Mouse (Mus musculus): Measurements from ENCODE around the gene Rtn4rl1.

The Rtn4rl1 gene

GRCm38 (mm10) chr11:75171186-75171865 is 22.3 kb upstream of the Rtn4rl1 start:
- POLR2A ChIA-PET = interaction anchor here (0.6 to 3.1 kb wide), 11 partner anchors 19 to 1773 kb away, joined by 3 to 22 read pairs (median 3); partner anchors contain the start of genes Dph1 (in 1 of the 4), Rtn4rl1 (in 1 of the 4) and Tlcd2 (in 1 of the 4)
- CTCF ChIA-PET = interaction anchor here in 3 of 4 experiments (0.6 to 3.4 kb wide), 9 partner anchors 19 to 341 kb away, joined by 3 to 35 read pairs (median 5); partner anchors contain the start of genes Mnt (in 1 of the 3) and Rtn4rl1 (in 1 of the 3)

DNA sequence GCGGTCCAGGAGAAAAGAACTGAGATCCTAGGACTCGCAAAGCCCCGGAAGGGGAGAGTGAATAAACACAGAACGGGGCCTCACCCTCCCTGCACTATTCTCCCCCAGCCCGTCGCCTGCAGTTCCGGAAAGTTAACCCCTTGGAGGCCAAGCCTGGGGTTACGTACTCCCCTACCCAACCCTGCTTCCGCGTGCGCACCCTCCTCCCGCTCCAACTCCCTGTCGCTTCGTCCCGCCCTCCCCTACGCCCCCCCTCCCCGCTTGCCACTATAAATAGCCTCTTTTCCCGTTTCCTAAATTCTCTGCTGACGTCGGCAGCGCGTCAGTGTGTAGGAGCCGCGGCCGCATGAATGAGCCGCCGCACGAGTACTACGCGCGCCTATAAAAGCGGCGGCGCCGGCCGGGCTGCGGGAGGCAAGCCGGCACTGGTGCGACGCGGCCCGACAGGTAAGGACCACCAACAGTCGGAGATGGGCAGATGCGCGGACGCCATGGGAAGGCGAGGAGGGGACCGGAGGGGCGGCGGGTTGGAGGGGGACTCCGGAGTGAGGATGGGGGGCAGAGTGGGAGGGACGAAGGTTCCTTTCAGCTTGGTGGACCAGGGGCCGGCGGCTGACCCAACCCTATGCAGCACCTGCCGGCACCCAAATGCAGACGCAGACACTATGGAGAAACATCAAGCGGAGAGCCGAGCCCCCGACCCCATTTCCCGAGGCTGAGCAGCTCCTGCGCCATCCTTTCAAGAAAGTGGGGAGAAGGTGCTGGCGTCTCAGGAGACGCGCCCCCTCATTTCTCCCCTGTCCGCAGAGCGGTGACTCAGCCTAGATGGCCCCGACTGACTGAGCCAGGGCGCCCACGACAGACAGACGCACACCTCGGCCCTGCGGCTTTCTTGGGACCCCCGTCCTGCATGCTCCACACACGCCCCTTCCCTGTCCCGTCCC is 21.2 kb upstream of the Rtn4rl1 start:
- ChIA-PET CTCF (interaction anchor here in 2 of 4 experiments (0.6 to 3.4 kb wide), 9 partner anchors 21 to 289 kb away, joined by 3 to 14 read pairs (median 4); partner anchors contain the start of genes Rtn4rl1 (in 2 of the 2) and Tlcd2 (in 1 of the 2)), POLR2A (interaction anchor here in 3 of 4 experiments (0.5 to 3.1 kb wide), 19 partner anchors 10 to 347 kb away, joined by 3 to 22 read pairs (median 4); partner anchors contain the start of genes Rtn4rl1 (in 2 of the 3), Tlcd2 (in 2 of the 3), Dph1 (in 1 of the 3) and Prpf8 (in 1 of the 3))

- ChIA-PET POLR2A (interaction anchor here in 3 of 4 experiments (0.5 to 1.4 kb wide), 16 partner anchors 9 to 347 kb away, joined by 3 to 8 read pairs (median 4); partner anchors contain the start of genes Tlcd2 (in 2 of the 3), Dph1 (in 1 of the 3), Prpf8 (in 1 of the 3) and Rilp (in 1 of the 3)), CTCF (interaction anchor here in 2 of 4 experiments (0.6 to 1.3 kb wide), 7 partner anchors 21 to 288 kb away, joined by 3 to 7 read pairs (median 4); partner anchors contain the start of genes Rtn4rl1 (in 1 of the 2) and Tlcd2 (in 1 of the 2))
Observed at GRCm38 (mm10) chr11:75173095-75173798, 20.3 kb upstream of the Rtn4rl1 start.

DNA sequence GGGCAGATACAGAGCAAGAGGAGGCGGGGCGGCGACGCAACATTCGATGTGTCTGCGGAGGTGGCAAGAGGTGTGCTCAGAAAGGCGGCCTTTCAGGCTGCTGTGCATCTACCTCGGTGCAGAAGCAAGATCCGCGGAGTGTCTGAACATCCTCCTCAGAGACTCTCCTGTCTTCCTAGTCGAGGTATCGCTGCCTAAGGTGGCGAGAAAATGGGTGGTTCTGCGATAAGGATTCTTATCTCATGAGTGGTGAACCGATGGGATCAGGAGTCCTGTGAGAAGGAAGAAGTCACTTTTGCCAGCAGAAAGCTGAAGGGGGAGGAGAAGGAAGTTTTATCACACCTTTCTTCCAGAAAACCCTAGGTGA is 19.8 kb upstream of the Rtn4rl1 start:
- ChIA-PET POLR2A (no interaction called here), CTCF (no interaction called here)

- CTCF ChIA-PET = interaction anchor here in 1 of 4 experiments (0.5 kb wide), 1 partner anchor 112 kb away, joined by 3 read pairs; no protein-coding TSS in a partner anchor
- POLR2A ChIA-PET = interaction anchor here in 1 of 4 experiments (0.7 kb wide), 1 partner anchor 39 kb away, joined by 3 read pairs; no protein-coding TSS in a partner anchor
Observed at GRCm38 (mm10) chr11:75174574-75174973, 19.0 kb upstream of the Rtn4rl1 start.

DNA sequence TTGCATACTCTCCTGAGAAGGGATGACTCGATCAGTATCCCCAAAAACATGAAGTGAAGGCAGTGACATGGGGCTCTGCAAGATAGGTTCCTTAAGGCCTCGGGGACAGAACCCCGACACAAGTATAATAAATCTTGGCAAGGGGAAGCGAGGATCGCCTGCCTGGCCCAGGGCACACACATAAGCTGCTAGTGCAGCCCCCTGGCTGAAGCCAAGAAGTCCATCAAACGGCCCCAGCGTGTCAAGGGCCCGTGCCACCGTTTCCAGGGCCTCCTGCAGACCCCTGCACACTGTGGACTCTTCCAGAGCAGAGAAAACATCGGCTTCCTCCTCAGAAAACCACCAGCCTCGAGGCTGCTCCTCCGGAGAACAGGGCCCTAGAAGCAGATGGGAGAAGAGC is 15.6 kb upstream of the Rtn4rl1 start:
- POLR2A ChIA-PET = interaction anchor here in 3 of 4 experiments (0.6 to 5.9 kb wide), 18 partner anchors 8 to 333 kb away, joined by 3 to 42 read pairs (median 4); partner anchors contain the start of genes Tlcd2 (in 2 of the 3), Dph1 (in 1 of the 3), Hic1 (in 1 of the 3) and Prpf8 (in 1 of the 3)
- CTCF ChIA-PET = interaction anchor here in 3 of 4 experiments (0.6 to 1.8 kb wide), 6 partner anchors 8 to 332 kb away, joined by 3 to 8 read pairs (median 4); partner anchors contain the start of gene Hic1 (in 1 of the 3)

DNA sequence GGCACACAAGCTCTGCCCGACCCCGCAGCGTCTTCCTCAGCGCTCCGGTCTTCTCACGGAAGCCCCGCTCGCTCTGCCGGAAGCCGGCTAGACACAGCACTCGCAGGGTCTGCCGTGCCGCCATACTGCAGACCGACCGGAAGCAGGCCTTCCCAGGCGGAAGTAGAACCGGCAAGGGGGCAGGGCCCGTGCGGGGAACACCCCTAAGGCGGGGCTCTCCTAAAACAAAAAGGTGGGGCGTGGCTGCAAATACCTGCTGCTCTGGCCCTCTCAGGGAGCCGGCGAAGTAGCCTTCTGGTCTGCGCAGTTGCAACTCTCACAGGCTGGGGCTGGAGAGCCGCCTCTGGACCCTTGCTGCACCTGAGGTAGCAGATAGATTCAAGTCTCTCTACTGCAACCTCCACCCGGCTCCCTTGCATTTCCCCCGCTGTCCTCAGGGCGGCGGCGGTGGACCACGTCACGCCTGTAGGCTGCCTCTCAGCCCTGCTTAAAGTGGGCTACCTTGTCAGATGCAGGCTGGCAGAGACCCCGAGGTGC is 14.8 kb upstream of the Rtn4rl1 start, which contains the start of gene Ovca2:
Gene Ovca2, minus strand, starts transcription at position 164 of the 537 bp plus-strand sequence.
- ChIA-PET CTCF (interaction anchor here in 3 of 4 experiments (0.5 to 1.8 kb wide), 13 partner anchors 8 to 332 kb away, joined by 3 to 13 read pairs (median 4); partner anchors contain the start of genes Dph1 (in 1 of the 3) and Hic1 (in 1 of the 3)), POLR2A (interaction anchor here in 3 of 4 experiments (0.5 to 5.9 kb wide), 19 partner anchors 8 to 332 kb away, joined by 3 to 42 read pairs (median 4); partner anchors contain the start of genes Tlcd2 (in 2 of the 3), Dph1 (in 1 of the 3), Hic1 (in 1 of the 3) and Rtn4rl1 (in 1 of the 3))

GRCm38 (mm10) chr11:75183917-75184570 is 9.5 kb upstream of the Rtn4rl1 start:
- ChIA-PET CTCF (interaction anchor here in 2 of 4 experiments (1.0 to 1.1 kb wide), 2 partner anchors 11 to 14 kb away, joined by 3 read pairs; no protein-coding TSS in a partner anchor), POLR2A (interaction anchor here in 1 of 4 experiments (0.7 to 1.4 kb wide), 2 partner anchors 10 kb away, joined by 3 to 5 read pairs; partner anchors contain the start of gene Rtn4rl1)

GRCm38 (mm10) chr11:75184573-75184972 is 9.0 kb upstream of the Rtn4rl1 start:
- POLR2A ChIA-PET = interaction anchor here in 1 of 4 experiments (0.7 kb wide), 1 partner anchor 9 kb away, joined by 3 read pairs; the partner anchor contains the start of gene Rtn4rl1
- CTCF ChIA-PET = interaction anchor here in 1 of 4 experiments (1.0 kb wide), 1 partner anchor 14 kb away, joined by 3 read pairs; no protein-coding TSS in a partner anchor

DNA sequence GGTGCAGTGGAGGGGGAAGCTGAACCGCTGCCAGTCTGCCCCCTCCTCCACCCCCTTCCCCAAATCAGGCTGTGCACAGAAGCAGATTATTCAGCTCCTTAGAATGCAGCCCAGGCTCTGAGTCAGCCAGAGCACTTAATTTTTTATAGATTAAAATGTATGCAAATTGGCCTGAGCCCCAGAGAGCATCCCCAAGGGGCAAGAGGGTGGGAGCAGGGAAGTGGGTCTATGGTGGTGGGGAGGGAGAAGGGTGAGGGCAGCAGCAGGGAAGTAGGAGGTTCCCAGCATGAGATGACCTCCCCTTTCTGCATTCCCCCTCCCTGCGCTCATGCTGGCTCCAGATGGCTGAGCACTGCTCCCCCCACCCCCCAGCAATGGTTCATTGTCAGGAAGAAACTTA is 8.6 kb upstream of the Rtn4rl1 start:
- ChIA-PET POLR2A (interaction anchor here in 1 of 4 experiments (0.7 kb wide), 1 partner anchor 9 kb away, joined by 3 read pairs; the partner anchor contains the start of gene Rtn4rl1), CTCF (interaction anchor here in 1 of 4 experiments (0.9 kb wide), 1 partner anchor 16 kb away, joined by 5 read pairs; the partner anchor contains the start of gene Hic1)

GRCm38 (mm10) chr11:75189713-75190370 is 3.7 kb upstream of the Rtn4rl1 start:
- POLR2A ChIA-PET = interaction anchor here in 3 of 4 experiments (0.9 to 6.9 kb wide), 22 partner anchors 10 to 360 kb away, joined by 3 to 42 read pairs (median 4); partner anchors contain the start of genes Hic1 (in 2 of the 3), Ovca2 (in 2 of the 3), Tlcd2 (in 2 of the 3) and Mnt (in 1 of the 3)
- CTCF ChIA-PET = interaction anchor here in 2 of 4 experiments (0.8 to 4.9 kb wide), 10 partner anchors 11 to 103 kb away, joined by 3 to 34 read pairs (median 7); partner anchors contain the start of gene Hic1 (in 1 of the 2)

DNA sequence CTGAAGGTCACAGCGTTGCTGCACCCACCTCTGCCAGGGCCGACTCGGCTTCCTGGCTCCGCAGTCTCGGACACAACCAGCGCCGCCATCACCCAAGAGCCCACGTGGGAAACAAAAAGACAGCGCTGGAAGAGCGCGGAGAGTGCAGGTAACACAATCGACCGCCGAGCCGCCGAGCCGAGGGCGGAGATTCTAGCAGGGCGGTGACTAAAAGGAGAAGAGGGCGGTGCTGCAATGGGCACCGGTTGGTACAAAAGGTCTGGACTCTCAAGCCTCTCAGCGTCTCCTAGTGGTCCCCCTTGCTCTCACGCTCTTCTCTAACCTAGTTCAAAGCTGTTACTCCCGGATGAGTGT is 3.2 kb upstream of the Rtn4rl1 start:
- ChIA-PET POLR2A (interaction anchor here in 2 of 4 experiments (0.5 to 6.9 kb wide), 24 partner anchors 10 to 360 kb away, joined by 3 to 42 read pairs (median 4); partner anchors contain the start of genes Hic1 (in 2 of the 2), Ovca2 (in 2 of the 2), Tlcd2 (in 2 of the 2) and Mnt (in 1 of the 2)), CTCF (interaction anchor here (0.8 to 4.9 kb wide), 14 partner anchors 11 to 102 kb away, joined by 3 to 34 read pairs (median 4); partner anchors contain the start of gene Hic1 (in 1 of the 4))

DNA sequence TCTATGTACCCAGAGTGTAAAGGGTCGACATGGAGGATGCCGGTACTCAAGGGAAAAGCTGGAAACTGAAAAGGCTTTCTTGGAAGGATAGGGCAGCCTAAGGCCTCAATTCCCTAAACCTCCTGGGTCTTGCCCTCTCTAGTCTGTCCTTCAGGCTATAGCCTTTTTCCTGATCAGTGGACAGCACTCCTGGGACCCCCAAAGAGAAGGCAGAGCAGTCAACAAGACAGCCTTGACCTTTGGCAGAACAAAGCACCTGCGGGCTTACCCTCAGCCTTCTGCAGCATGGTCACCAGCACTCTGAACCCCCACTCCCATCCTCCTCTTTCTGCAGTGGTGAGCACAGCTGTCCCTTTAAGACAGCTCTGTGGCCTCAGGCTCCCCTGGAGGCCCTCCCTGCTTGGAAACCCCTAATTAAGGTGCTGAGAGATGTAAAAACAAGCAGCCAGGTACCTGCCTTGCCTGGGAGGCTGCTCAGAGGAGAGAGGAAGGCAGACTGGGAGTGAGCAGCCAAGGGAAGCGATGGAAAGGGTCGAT is 2.6 kb upstream of the Rtn4rl1 start, which contains the start of gene Dph1:
Gene Dph1, minus strand, starts transcription at position 337 of the 537 bp plus-strand sequence.
- ChIA-PET POLR2A (interaction anchor here in 2 of 4 experiments (0.5 to 6.9 kb wide), 22 partner anchors 11 to 361 kb away, joined by 3 to 42 read pairs (median 4); partner anchors contain the start of genes Hic1 (in 2 of the 2), Ovca2 (in 2 of the 2), Tlcd2 (in 2 of the 2) and Mnt (in 1 of the 2)), CTCF (interaction anchor here (0.6 to 4.9 kb wide), 16 partner anchors 12 to 102 kb away, joined by 3 to 34 read pairs (median 4); partner anchors contain the start of gene Hic1 (in 1 of the 4))

DNA sequence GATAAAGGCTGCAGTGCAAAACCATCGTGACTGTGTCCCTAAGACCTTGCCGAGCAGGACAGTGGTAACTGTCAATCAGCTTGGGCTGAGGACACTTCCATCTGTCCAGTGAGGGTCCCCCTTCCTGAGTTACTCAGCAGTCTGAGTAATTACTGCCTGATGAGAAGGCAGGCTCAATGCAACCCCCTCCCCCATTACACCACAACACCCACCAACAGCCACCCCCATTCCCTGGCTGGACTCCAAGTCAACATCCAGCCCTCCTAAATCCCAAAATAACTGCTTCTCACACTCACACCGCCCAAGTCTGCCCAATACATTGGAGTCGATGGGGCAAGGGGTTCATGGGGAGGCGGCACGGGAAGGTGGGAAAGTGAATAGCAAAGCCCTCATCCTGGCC is 1.7 kb upstream of the Rtn4rl1 start:
- CTCF ChIA-PET = interaction anchor here (0.6 to 4.9 kb wide), 18 partner anchors 22 to 319 kb away, joined by 3 to 43 read pairs (median 4); partner anchors contain the start of gene Hic1 (in 1 of the 4)
- POLR2A ChIA-PET = interaction anchor here in 3 of 4 experiments (0.5 to 6.9 kb wide), 11 partner anchors 12 to 156 kb away, joined by 3 to 42 read pairs (median 3); partner anchors contain the start of genes Hic1 (in 1 of the 3), Ovca2 (in 1 of the 3), Rpa1 (in 1 of the 3) and Smyd4 (in 1 of the 3)

All from embryonic stem cell, embryonic (primary cell).